Mouse (Mus musculus) adrenal gland, postnatal 10 days (tissue): Measurements from ENCODE around the gene Nacc2. TPM values are rescaled to one million over a fixed set of nuclear protein-coding genes. Genes with fewer than 3 reads are reported as not detected.

Source experiments
- total RNA-seq, 2 experiments: library from RNA; stranded (reverse); gene quantifications; 2 replicates each; pipeline ENCODE4 v1.2.3; 2021

The Nacc2 gene
- total RNA-seq, 2 experiments from 2014 or later = 19.9 to 31.0 TPM

Other genes with a start within 250 kb of the Nacc2 start
- gene Camsap1, start 139.9 kb downstream of the Nacc2 start, total RNA-seq = 10 to 100 TPM; 28.2 to 28.7 TPM
- 10 to 100 TPM; 50.5 to 77.3 TPM for gene Ubac1, start 101.5 kb downstream of the Nacc2 start, total RNA-seq
- gene Lhx3, start 85.1 kb upstream of the Nacc2 start, total RNA-seq = under 1 TPM; 0.27 to 0.64 TPM
- 10 to 100 TPM; 17.6 to 18.2 TPM for gene Qsox2, start 114.3 kb upstream of the Nacc2 start, total RNA-seq
- 1 to 10 TPM in 1 of 2 experiments, under 1 TPM in 1; 0.81 to 1.5 TPM for gene Ccdc187, start 171.3 kb upstream of the Nacc2 start, total RNA-seq
- 10 to 100 TPM; 15.7 to 19.3 TPM for gene Gpsm1, start 192.3 kb upstream of the Nacc2 start, total RNA-seq
- gene Dnlz, start 228.9 kb upstream of the Nacc2 start, total RNA-seq = 10 to 100 TPM; 18.5 to 20.2 TPM
- gene Card9, start 237.7 kb upstream of the Nacc2 start, total RNA-seq = 1 to 10 TPM; 1.5 to 2.2 TPM